Mouse (Mus musculus) layer of hippocampus, postnatal 10 days (tissue): ENCODE data around the gene Gm4187. TPM values are rescaled to one million over a fixed set of nuclear protein-coding genes. Genes with fewer than 3 reads are reported as not detected.
"Not testable (repeated sequence)": the region's sequence is repeated elsewhere in the genome, so short reads cannot be mapped to it uniquely, and the experiment has no call there.

ENCODE experiments used
- DNase-seq, 2 experiments: peaks; one replicate each; pipeline ENCODE4 v3.0.0; 2021; ENCODE audit warnings: low spot score in 2 of 2
- long read RNA-seq: library from polyadenylated mRNA; stranded (forward); transcript quantifications from one replicate; pipeline ENCODE4 v2.0.0, GENCODE M21; 2023
- total RNA-seq, 2 experiments: library from RNA; stranded (reverse); gene quantifications; 2 replicates each; pipeline ENCODE4 v1.2.3; 2021

Gene Gm4187
- total RNA-seq = not detected
- long read RNA-seq = 0 reads

- not testable (repeated sequence) for DNase-seq
Measured at GRCm38 (mm10) chr7:22329617-22330016, at the start of gene Gm4187. Gene Gm4187, minus strand, starts transcription at chr7:22329717.

GRCm38 (mm10) chr7:22370939-22371338 lies 41.4 kb upstream of the Gm4187 start, which contains the start of gene Gm8660:
Gene Gm8660, minus strand, starts transcription at chr7:22371039.
- DNase-seq = not testable (repeated sequence)

Other genes with a start within 250 kb of the Gm4187 start
- not detected for gene Gm16451, start 211.5 kb downstream of the Gm4187 start, total RNA-seq
- gene Gm10666, start 195.0 kb downstream of the Gm4187 start, total RNA-seq = not detected
- gene Vmn1r142, start 165.7 kb downstream of the Gm4187 start, total RNA-seq = not detected
- gene Vmn1r143, start 140.3 kb downstream of the Gm4187 start, total RNA-seq = not detected
- not detected for gene Gm8653, start 128.5 kb downstream of the Gm4187 start, total RNA-seq
- gene Gm8453, start 100.2 kb downstream of the Gm4187 start, total RNA-seq = not detected
- not detected for gene Gm8660, start 41.3 kb upstream of the Gm4187 start, total RNA-seq
- not detected for gene Vmn1r148, start 83.9 kb upstream of the Gm4187 start, total RNA-seq
- gene Vmn1r149, start 108.5 kb upstream of the Gm4187 start, total RNA-seq = not detected
- not detected for gene Gm10665, start 134.4 kb upstream of the Gm4187 start, total RNA-seq
- gene Vmn1r151, start 170.0 kb upstream of the Gm4187 start, total RNA-seq = not detected
- gene Vmn1r152, start 193.2 kb upstream of the Gm4187 start, total RNA-seq = not detected
- not detected for gene Gm8677, start 205.2 kb upstream of the Gm4187 start, total RNA-seq
- gene Gm4201, start 235.6 kb upstream of the Gm4187 start, total RNA-seq = not detected